Mouse (Mus musculus) E14TG2a.4 (cell line): ENCODE results near the gene Prkg1.

Source experiments
- CTCF ChIP-seq: conservative IDR thresholded peaks from 2 replicates; pipeline ENCODE4 v1.5.1; 2014; ENCODE audit warnings: low read length
- POU5F1 ChIP-seq: IDR thresholded peaks from 2 replicates; pipeline ENCODE4 v1.6.1; 2014; ENCODE audit warnings: low read length, borderline replicate concordance

- TF ChIP-seq CTCF = no peak
- no peak for TF ChIP-seq POU5F1
These were observed 21.4 kb downstream of the Prkg1 start for GRCm38 (mm10) chr19:31743241-31744045.
